8 mouse cellular contexts compared by ENCODE assay signal in genomic region chr7:82119266-82119665, GRCm38 (mm10). TPM values are rescaled to one million over a fixed set of nuclear protein-coding genes. Genes with fewer than 3 reads are reported as not detected.
A peak's percentile ranks its signal among the peaks of the same experiment; 100 is the strongest.
DNase-seq lines count a peak whose midpoint lies in the region; ATAC-seq lines count a peak whose summit lies in the region.

No protein-coding gene starts in this region.

- no peak overlapping the region for H3K4me2 ChIP-seq in liver, embryonic 13.5 days
- H3K4me2 ChIP-seq in neural tube, embryonic 14.5 days (ENCODE audit: low read depth, low read length): no peak overlapping the region

- 0 out of 2 replicates have a peak overlapping the region, but pooled peaks have one; percentile 16 for H3K27ac ChIP-seq in heart, embryonic 10.5 days
- no peak overlapping the region for H3K27ac ChIP-seq in liver, embryonic 13.5 days
- no peak overlapping the region for H3K27ac ChIP-seq in neural tube, embryonic 14.5 days (ENCODE audit: low read depth, low read length)

- peaks cover 4% of the 10 kb centered on the region for H3K4me1 ChIP-seq in heart, embryonic 10.5 days
- H3K4me1 ChIP-seq in liver, embryonic 13.5 days (replicated peaks): no peaks in the 10 kb centered on the region
- H3K4me1 ChIP-seq in neural tube, embryonic 14.5 days (ENCODE audit: control insufficient read depth, insufficient read depth, low read length): no peaks in the 10 kb centered on the region

- H3K9me3 ChIP-seq in heart, embryonic 10.5 days: no peaks in the 10 kb centered on the region
- H3K9me3 ChIP-seq in liver, embryonic 13.5 days (replicated peaks): no peaks in the 10 kb centered on the region
- H3K9me3 ChIP-seq in neural tube, embryonic 14.5 days (ENCODE audit: control insufficient read depth, low read length): no peaks in the 10 kb centered on the region

- H3K27me3 ChIP-seq in heart, embryonic 10.5 days (ENCODE audit: insufficient read depth, poor library complexity, severe bottlenecking): peaks cover 7% of the 10 kb centered on the region; the same call in 1 of the 2 replicates
- no peaks in the 10 kb centered on the region for H3K27me3 ChIP-seq in liver, embryonic 13.5 days
- no peaks in the 10 kb centered on the region for H3K27me3 ChIP-seq in neural tube, embryonic 14.5 days (ENCODE audit: control insufficient read depth, insufficient read depth, low read length)

- DNase-seq in A20 (ENCODE audit: low read depth, low spot score): peak; percentile 65
- peak; percentile 54 for DNase-seq in adrenal gland, adult 2 months
- peak; percentile 87 for DNase-seq in embryo, embryonic 11.5 days (ENCODE audit: low read depth, low spot score)
- DNase-seq in heart, embryonic 10.5 days (ENCODE audit: low spot score): no peak
- peak; percentile 83 for DNase-seq in kidney, postnatal 14 days
- DNase-seq in liver, embryonic 13.5 days: peak; percentile 13
- DNase-seq in testis, postnatal 14 days (ENCODE audit: low spot score): peak; percentile 44

- no peak overlapping the region for H3K4me3 ChIP-seq in heart, embryonic 10.5 days
- H3K4me3 ChIP-seq in liver, embryonic 13.5 days (replicated peaks): no peak overlapping the region
- no peak overlapping the region for H3K4me3 ChIP-seq in neural tube, embryonic 14.5 days (ENCODE audit: low read depth, low read length)

- no peak for ATAC-seq in liver, embryonic 13.5 days (ENCODE audit: low read depth)
- peak; percentile 84 for ATAC-seq in neural tube, embryonic 14.5 days (ENCODE audit: low read depth)

- no peak overlapping the region for H3K9ac ChIP-seq in liver, embryonic 13.5 days
- no peak overlapping the region for H3K9ac ChIP-seq in neural tube, embryonic 14.5 days (replicated peaks; ENCODE audit: low read depth, low read length)

- no peaks in the 10 kb centered on the region for H3K36me3 ChIP-seq in heart, embryonic 10.5 days
- no peaks in the 10 kb centered on the region for H3K36me3 ChIP-seq in liver, embryonic 13.5 days
- H3K36me3 ChIP-seq in neural tube, embryonic 14.5 days (ENCODE audit: control insufficient read depth, insufficient read depth, low read length): no peaks in the 10 kb centered on the region

- WGBS in heart, embryonic 10.5 days: 11% methylated on average over 2 of the region's 2 CpGs
- 16% methylated on average over 2 of the region's 2 CpGs for WGBS in liver, embryonic 13.5 days (ENCODE audit: insufficient replicate concordance)
- 16% methylated on average over 2 of the region's 2 CpGs for WGBS in neural tube, embryonic 14.5 days

RNA-seq across cellular contexts. Expression of gene Sh3gl3, which starts 54.4 kb away (rescaled TPM):
- total RNA-seq in adrenal gland, adult 2 months (2021): 1 to 10 TPM; 5.8 to 7.9 TPM
- polyA plus RNA-seq in adrenal gland, adult 2 months (2012; rRNA removed): 0.49 and 0.70 TPM in 2 replicates
- polyA plus RNA-seq in heart, embryonic 10.5 days (2016; fragmentation: Nextera tagmentation; extraction: Ambion mirVana): 4.0 and 8.5 TPM in 2 replicates
- 0.28 and 0.39 TPM in 2 replicates for polyA plus RNA-seq in liver, embryonic 13.5 days (2015; fragmentation: Nextera tagmentation; extraction: Ambion mirVana)
- polyA plus RNA-seq in neural tube, embryonic 14.5 days (2014; fragmentation: Nextera tagmentation; extraction: Ambion mirVana): 79.8 and 93.8 TPM in 2 replicates
